Mouse (Mus musculus): ENCODE data around the gene Fbxo33. TPM values are rescaled to one million over a fixed set of nuclear protein-coding genes. Genes with fewer than 3 reads are reported as not detected.
"Not testable (repeated sequence)": the region's sequence is repeated elsewhere in the genome, so short reads cannot be mapped to it uniquely, and the experiment has no call there.

The Fbxo33 gene
- total and polyA plus RNA-seq, 2 experiments from 2014 or later = 7.4 to 21.1 TPM

DNA sequence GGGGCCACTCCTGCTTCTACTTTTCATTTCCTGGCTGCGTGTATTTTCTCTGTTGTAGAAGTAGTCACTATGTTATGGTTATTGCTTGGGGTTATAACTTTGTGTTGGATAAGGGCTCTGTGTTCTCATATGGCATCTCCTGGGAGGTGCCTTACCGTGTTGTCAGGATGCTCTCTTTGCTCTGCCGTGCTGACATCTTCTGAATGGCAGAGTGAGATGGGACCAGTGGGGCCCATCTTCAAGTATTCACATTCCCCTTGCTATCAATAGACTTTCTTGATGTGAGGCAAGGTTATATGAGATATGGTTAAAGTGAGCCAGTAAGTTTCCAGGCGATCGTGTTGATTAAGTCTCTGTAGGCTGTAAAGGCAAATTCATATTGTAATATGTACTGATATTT, 39.5 kb upstream of the Fbxo33 start:
- TF ChIP-seq CTCF (IDR thresholded peaks at IDR 0.05; ENCODE audit: low read depth) = no peak
- ATAC-seq = no peak
- Histone ChIP-seq H3K4me3 (ENCODE audit: low read depth, low read length) (no peak overlapping the region), H3K27ac (ENCODE audit: low read depth, low read length) (no peak overlapping the region), H3K9me3 (ENCODE audit: low read length) (no peaks in the 10 kb centered on the region), H3K4me1 (ENCODE audit: insufficient read depth) (peaks cover 9% of the 10 kb centered on the region), H3K27me3 (ENCODE audit: insufficient read depth, low read length) (no peaks in the 10 kb centered on the region), H3K9ac (no peak overlapping the region), H3K4me2 (ENCODE audit: low read depth) (no peak overlapping the region), H3K36me3 (ENCODE audit: insufficient read depth) (no peaks in the 10 kb centered on the region)
- DNase-seq = no peak
- 91% methylated on average over 5 of the region's 5 CpGs for WGBS

DNA sequence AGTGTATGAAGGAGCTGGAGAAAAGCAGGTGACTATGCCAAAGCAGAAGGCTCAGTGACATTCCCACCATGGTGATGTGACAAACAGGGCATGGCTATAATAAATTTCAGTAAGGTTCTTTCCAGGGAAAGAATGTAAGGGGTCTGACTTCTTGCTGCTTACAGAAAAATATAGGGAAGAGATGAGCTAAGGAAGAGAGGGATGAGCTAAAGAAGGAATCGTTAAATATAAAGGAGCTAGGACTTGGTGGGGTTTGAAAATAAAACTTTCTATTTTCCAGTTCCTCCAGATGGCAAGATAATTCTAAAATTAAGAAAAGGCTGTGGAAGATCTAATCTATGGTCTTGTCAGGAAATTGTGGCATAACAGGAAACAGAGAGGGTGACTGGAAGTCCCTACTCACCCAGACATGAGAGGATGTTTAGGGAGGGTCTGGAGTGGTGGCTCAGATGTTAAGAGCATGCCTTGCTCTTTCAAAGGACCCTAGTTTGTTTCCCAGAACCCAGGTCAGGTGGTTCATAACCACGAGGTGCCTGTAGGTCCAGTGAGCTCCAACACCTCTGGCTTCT, 30.8 kb upstream of the Fbxo33 start:
- ATAC-seq (no peak), DNase-seq (no peak)
- WGBS = 68% methylated on average over 2 of the region's 2 CpGs
- no peaks in the 10 kb centered on the region for H3K36me3 ChIP-seq (ENCODE audit: insufficient read depth)
- no peak for TF ChIP-seq CTCF (IDR thresholded peaks at IDR 0.05; ENCODE audit: low read depth)
- H3K9ac ChIP-seq = no peak overlapping the region
- H3K9me3 ChIP-seq (ENCODE audit: low read length) = no peaks in the 10 kb centered on the region
- no peak overlapping the region for H3K27ac ChIP-seq (ENCODE audit: low read depth, low read length)
- no peaks in the 10 kb centered on the region for H3K4me1 ChIP-seq (ENCODE audit: insufficient read depth)
- no peak overlapping the region for H3K4me3 ChIP-seq (ENCODE audit: low read depth, low read length)
- H3K27me3 ChIP-seq (ENCODE audit: insufficient read depth, low read length) = no peaks in the 10 kb centered on the region
- H3K4me2 ChIP-seq (ENCODE audit: low read depth) = no peak overlapping the region

DNA sequence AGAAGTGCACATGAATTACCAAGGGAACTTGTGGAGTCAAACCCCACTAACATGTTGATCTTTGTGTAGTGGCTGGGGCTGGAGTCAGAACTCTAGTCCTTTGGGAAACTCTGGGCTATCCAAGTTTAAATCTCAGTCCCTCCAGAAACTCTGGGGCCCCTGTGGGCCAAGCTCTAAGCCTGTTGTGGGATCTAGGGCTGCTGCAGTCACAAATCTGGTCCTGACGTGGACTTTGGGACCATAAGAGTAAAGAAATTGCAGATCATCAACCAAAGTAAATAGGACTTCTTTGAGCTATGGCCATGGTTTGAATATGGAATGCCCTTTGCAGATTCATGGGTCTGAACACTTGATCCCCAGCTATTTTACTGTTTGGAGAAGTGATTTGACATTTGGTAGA, 29.4 kb upstream of the Fbxo33 start:
- H3K9ac ChIP-seq = no peak overlapping the region
- no peaks in the 10 kb centered on the region for H3K36me3 ChIP-seq (ENCODE audit: insufficient read depth)
- ATAC-seq (no peak), DNase-seq (no peak)
- WGBS = 74% methylated on average over 1 of the region's 1 CpGs
- no peak overlapping the region for H3K4me3 ChIP-seq (ENCODE audit: low read depth, low read length)
- H3K9me3 ChIP-seq (ENCODE audit: low read length) = no peaks in the 10 kb centered on the region
- no peaks in the 10 kb centered on the region for H3K4me1 ChIP-seq (ENCODE audit: insufficient read depth)
- no peaks in the 10 kb centered on the region for H3K27me3 ChIP-seq (ENCODE audit: insufficient read depth, low read length)
- no peak for TF ChIP-seq CTCF (IDR thresholded peaks at IDR 0.05; ENCODE audit: low read depth)
- no peak overlapping the region for H3K4me2 ChIP-seq (ENCODE audit: low read depth)
- H3K27ac ChIP-seq (ENCODE audit: low read depth, low read length) = no peak overlapping the region

DNA sequence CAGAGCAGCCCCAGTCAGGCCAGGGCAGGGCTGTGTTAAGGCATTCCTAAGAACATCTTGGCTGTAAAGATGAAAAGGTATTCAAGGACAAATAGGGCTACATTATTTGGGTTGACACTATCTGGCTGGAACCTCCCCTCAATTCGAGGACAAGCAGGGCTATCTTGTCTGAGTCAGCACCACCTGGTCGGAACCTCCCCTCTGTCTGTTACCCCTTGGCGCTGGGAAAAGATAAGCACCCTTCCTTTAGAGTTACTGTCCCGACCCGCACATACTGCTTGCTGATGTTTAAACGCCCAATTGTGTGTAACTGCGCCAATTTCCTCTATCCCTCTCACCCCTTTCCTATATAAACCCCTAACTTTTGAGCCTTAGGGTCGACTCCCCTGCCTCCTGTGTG, 21.5 kb upstream of the Fbxo33 start:
- H3K36me3 ChIP-seq (ENCODE audit: insufficient read depth); H3K9me3 ChIP-seq (ENCODE audit: low read length); H3K27me3 ChIP-seq (ENCODE audit: insufficient read depth, low read length); H3K4me2 ChIP-seq (ENCODE audit: low read depth); DNase-seq; H3K4me1 ChIP-seq (ENCODE audit: insufficient read depth); ATAC-seq; H3K9ac ChIP-seq; H3K4me3 ChIP-seq (ENCODE audit: low read depth, low read length); H3K27ac ChIP-seq (ENCODE audit: low read depth, low read length): not testable (repeated sequence)
- 91% methylated on average over 8 of the region's 8 CpGs for WGBS

DNA sequence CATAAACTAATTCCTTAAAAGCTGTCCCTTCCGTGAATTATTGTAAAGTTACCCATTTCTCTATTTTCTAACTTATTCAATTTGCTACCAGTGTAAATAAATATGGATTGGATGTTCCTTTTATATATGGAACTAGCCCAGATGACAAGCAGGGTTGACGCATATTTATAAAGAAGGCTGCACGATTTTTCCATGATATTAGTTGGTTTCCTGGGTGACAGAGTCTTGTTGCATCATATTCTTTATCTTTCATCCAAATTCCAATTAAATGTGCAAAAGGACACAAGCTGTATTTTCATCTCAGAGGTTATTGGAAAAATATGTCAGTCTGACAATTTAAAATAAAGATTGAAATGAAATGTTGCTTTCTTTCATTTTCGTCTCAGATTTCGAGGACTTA, 18.9 kb upstream of the Fbxo33 start:
- WGBS = 56% methylated on average over 5 of the region's 5 CpGs
- DNase-seq (peak; percentile 28), ATAC-seq (no peak)
- no peaks in the 10 kb centered on the region for H3K4me1 ChIP-seq (ENCODE audit: insufficient read depth)
- H3K4me3 ChIP-seq (ENCODE audit: low read depth, low read length) = no peak overlapping the region
- no peak overlapping the region for H3K27ac ChIP-seq (ENCODE audit: low read depth, low read length)
- H3K9ac ChIP-seq = no peak overlapping the region
- TF ChIP-seq CTCF (IDR thresholded peaks at IDR 0.05; ENCODE audit: low read depth) = no peak
- no peaks in the 10 kb centered on the region for H3K9me3 ChIP-seq (ENCODE audit: low read length)
- no peaks in the 10 kb centered on the region for H3K27me3 ChIP-seq (ENCODE audit: insufficient read depth, low read length)
- no peaks in the 10 kb centered on the region for H3K36me3 ChIP-seq (ENCODE audit: insufficient read depth)
- H3K4me2 ChIP-seq (ENCODE audit: low read depth) = no peak overlapping the region

DNA sequence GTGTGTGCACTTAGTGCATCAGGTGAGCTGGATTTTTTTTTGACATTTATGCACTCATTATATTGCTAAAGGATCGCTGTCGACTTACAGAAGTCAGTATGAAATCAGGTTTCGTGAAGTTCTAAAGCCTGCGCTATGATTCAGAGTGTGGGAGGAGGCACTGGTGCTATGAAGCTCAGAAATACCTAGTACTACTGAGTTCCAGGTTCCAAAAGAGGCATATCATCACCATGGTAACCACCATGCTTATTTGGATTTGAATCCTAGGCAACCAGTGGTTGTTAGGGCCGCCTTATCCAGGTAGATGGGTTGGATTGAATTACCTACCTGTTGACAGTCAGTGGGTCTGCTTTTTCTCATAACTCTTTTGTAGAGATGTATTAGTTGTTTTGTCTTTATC, 8.9 kb upstream of the Fbxo33 start:
- no peaks in the 10 kb centered on the region for H3K4me1 ChIP-seq (ENCODE audit: insufficient read depth)
- no peak overlapping the region for H3K4me3 ChIP-seq (ENCODE audit: low read depth, low read length)
- H3K9me3 ChIP-seq (ENCODE audit: low read length) = no peaks in the 10 kb centered on the region
- peak; percentile 42; the same call in 1 of the 2 replicates for ATAC-seq
- no peak for TF ChIP-seq CTCF (IDR thresholded peaks at IDR 0.05; ENCODE audit: low read depth)
- peak; percentile 16 for DNase-seq
- H3K4me2 ChIP-seq (ENCODE audit: low read depth) = no peak overlapping the region
- no peak overlapping the region for H3K27ac ChIP-seq (ENCODE audit: low read depth, low read length)
- H3K9ac ChIP-seq = no peak overlapping the region
- WGBS = 82% methylated on average over 5 of the region's 5 CpGs
- no peaks in the 10 kb centered on the region for H3K36me3 ChIP-seq (ENCODE audit: insufficient read depth)
- no peaks in the 10 kb centered on the region for H3K27me3 ChIP-seq (ENCODE audit: insufficient read depth, low read length)

DNA sequence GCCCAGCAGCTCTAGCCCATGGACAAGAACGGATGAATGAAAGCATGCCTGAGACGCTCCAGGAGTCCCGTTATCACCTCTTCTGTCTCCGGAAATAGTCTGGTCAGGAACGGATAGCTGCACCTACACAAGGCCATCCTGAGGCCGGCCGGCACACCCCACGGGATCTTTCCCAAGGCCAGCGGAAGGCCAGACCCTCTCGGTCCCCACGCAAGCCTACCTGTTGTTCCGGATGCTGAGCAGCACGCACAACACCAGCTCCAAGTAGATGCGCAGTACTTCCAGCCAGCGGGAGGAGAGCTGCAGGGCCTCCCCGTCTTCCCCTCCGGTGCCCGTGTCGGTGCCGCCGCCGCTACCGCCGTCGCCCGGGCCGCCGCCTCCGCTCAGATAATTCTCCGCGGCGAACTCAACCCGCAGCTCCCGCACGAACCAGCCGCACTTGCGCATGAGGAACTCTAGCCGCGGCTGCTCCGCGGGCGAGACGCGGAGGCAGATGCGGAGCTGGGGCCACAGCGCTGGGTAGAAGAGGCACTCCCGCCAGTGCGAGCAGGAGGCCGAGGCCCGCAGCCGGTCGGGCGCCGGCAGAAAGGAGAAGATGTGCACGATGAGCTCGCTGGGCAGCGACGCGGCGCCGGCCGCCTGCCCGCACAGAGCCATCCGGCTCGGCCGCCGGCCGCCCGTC, 744 bp downstream of the Fbxo33 start:
- peak; percentile 24 for ATAC-seq
- TF ChIP-seq CTCF (IDR thresholded peaks at IDR 0.05; ENCODE audit: low read depth) = no peak
- Histone ChIP-seq H3K4me3 (ENCODE audit: low read depth, low read length) (peak overlapping the region; percentile 94), H3K4me2 (ENCODE audit: low read depth) (peak overlapping the region; percentile 67), H3K9ac (peak overlapping the region; percentile 89), H3K4me1 (ENCODE audit: insufficient read depth) (peaks cover 20% of the 10 kb centered on the region), H3K9me3 (ENCODE audit: low read length) (no peaks in the 10 kb centered on the region), H3K27ac (ENCODE audit: low read depth, low read length) (peak overlapping the region; percentile 100), H3K27me3 (ENCODE audit: insufficient read depth, low read length) (no peaks in the 10 kb centered on the region), H3K36me3 (ENCODE audit: insufficient read depth) (no peaks in the 10 kb centered on the region)
- DNase-seq = peak; percentile 70
- WGBS = 4% methylated on average over 66 of the region's 69 CpGs
